Mouse (Mus musculus) embryonic facial prominence, embryonic 13.5 days (tissue): Measurements from ENCODE around the gene Rab6b. TPM values are rescaled to one million over a fixed set of nuclear protein-coding genes. Genes with fewer than 3 reads are reported as not detected.
A peak's percentile ranks its signal among the peaks of the same experiment; 100 is the strongest.

Experiments used
- ATAC-seq: fragments of 200-750 bp; cut with Nextera tagmentation; 2 replicates; pipeline ENCODE4 v1.8.0; 2017; ENCODE audit warnings: low read depth; ENCODE audit not compliant: insufficient number of reproducible peaks, insufficient read depth, low FRiP score, low TSS enrichment
- H3K27ac ChIP-seq: fragments of 300-500 bp; sonication (generic); 2 replicates; pipeline ENCODE4 v1.5.1; 2015; ENCODE audit warnings: moderate library complexity, mild to moderate bottlenecking, inconsistent platforms
- H3K27me3 ChIP-seq: fragments of 300-500 bp; sonication (generic); 2 replicates; pipeline ENCODE4 v1.6.1; 2015; ENCODE audit warnings: mild to moderate bottlenecking, inconsistent platforms
- H3K36me3 ChIP-seq: fragments of 300-500 bp; sonication (generic); 2 replicates; pipeline ENCODE4 v1.6.1; 2015; ENCODE audit warnings: mild to moderate bottlenecking, inconsistent platforms
- H3K4me1 ChIP-seq: fragments of 300-500 bp; sonication (generic); 2 replicates; pipeline ENCODE4 v1.6.1; 2015; ENCODE audit warnings: inconsistent platforms
- H3K4me2 ChIP-seq: fragments of 300-500 bp; sonication (generic); 2 replicates; pipeline ENCODE4 v1.6.1; 2015; ENCODE audit warnings: moderate library complexity, mild to moderate bottlenecking, inconsistent platforms
- H3K4me3 ChIP-seq: fragments of 300-500 bp; sonication (generic); 2 replicates; pipeline ENCODE4 v1.5.1; 2015; ENCODE audit warnings: mild to moderate bottlenecking, inconsistent platforms
- H3K9ac ChIP-seq: fragments of 300-500 bp; sonication (generic); 2 replicates; pipeline ENCODE4 v1.6.1; 2015; ENCODE audit warnings: mild to moderate bottlenecking, inconsistent platforms
- H3K9me3 ChIP-seq: fragments of 300-500 bp; sonication (generic); 2 replicates; pipeline ENCODE4 v1.6.1; 2016; ENCODE audit warnings: inconsistent platforms
- WGBS: fragments of 180-500 bp; shearing (Covaris S2); methylation state at CpG from one replicate; pipeline ENCODE4 v1.1.7; 2015; ENCODE audit warnings: mixed read lengths; 5-methylcytosine and 5-hydroxymethylcytosine counted together
- polyA plus RNA-seq: library from polyadenylated mRNA; unstranded; fragments of >200 nt; fragmentation: Nextera tagmentation; extraction: Ambion mirVana; gene quantifications from 2 replicates; pipeline ENCODE4 v1.2.1, GENCODE M21; 2015

The Rab6b gene
- polyA plus RNA-seq, 1 experiment from 2014 or later, result 8.1 TPM

- Histone ChIP-seq H3K9ac (no peak overlapping the region), H3K27ac (no peak overlapping the region), H3K27me3 (peaks cover 7% of the 10 kb centered on the region), H3K36me3 (no peaks in the 10 kb centered on the region), H3K4me1 (no peaks in the 10 kb centered on the region), H3K4me2 (no peak overlapping the region), H3K4me3 (no peak overlapping the region), H3K9me3 (no peaks in the 10 kb centered on the region)
- ATAC-seq, result no peak
- 82% methylated on average over 9 of the region's 9 CpGs for WGBS
Measured at GRCm38 (mm10) chr9:103119781-103120180, 8.2 kb downstream of the Rab6b start.

GRCm38 (mm10) chr9:103120231-103120630 lies 8.6 kb downstream of the Rab6b start:
- H3K9ac ChIP-seq, result no peak overlapping the region
- H3K4me3 ChIP-seq, result no peak overlapping the region
- 41% methylated on average over 2 of the region's 2 CpGs for WGBS
- H3K27me3 ChIP-seq, result 0 out of 2 replicates have a peak, but pooled peaks cover 3% of the 10 kb centered on the region
- H3K4me2 ChIP-seq, result no peak overlapping the region
- H3K4me1 ChIP-seq, result no peaks in the 10 kb centered on the region
- H3K27ac ChIP-seq, result no peak overlapping the region
- no peak for ATAC-seq
- H3K36me3 ChIP-seq, result no peaks in the 10 kb centered on the region
- no peaks in the 10 kb centered on the region for H3K9me3 ChIP-seq

GRCm38 (mm10) chr9:103121546-103121945 lies 10.0 kb downstream of the Rab6b start:
- no peak overlapping the region for H3K4me3 ChIP-seq
- 0 out of 2 replicates have a peak, but pooled peaks cover 3% of the 10 kb centered on the region for H3K27me3 ChIP-seq
- no peak overlapping the region for H3K4me2 ChIP-seq
- H3K36me3 ChIP-seq, result no peaks in the 10 kb centered on the region
- WGBS, result 85% methylated on average over 7 of the region's 7 CpGs
- H3K4me1 ChIP-seq, result no peaks in the 10 kb centered on the region
- no peak for ATAC-seq
- no peak overlapping the region for H3K27ac ChIP-seq
- H3K9me3 ChIP-seq, result no peaks in the 10 kb centered on the region
- no peak overlapping the region for H3K9ac ChIP-seq

GRCm38 (mm10) chr9:103124746-103125145 lies 13.2 kb downstream of the Rab6b start:
- no peak for ATAC-seq
- Histone ChIP-seq H3K4me1 (no peaks in the 10 kb centered on the region), H3K27me3 (no peaks in the 10 kb centered on the region), H3K9ac (no peak overlapping the region), H3K4me2 (no peak overlapping the region), H3K4me3 (no peak overlapping the region), H3K27ac (no peak overlapping the region), H3K36me3 (no peaks in the 10 kb centered on the region), H3K9me3 (no peaks in the 10 kb centered on the region)
- WGBS, result 90% methylated on average over 4 of the region's 4 CpGs

- Histone ChIP-seq H3K9me3 (no peaks in the 10 kb centered on the region), H3K9ac (no peak overlapping the region), H3K4me3 (no peak overlapping the region), H3K4me1 (peaks cover 26% of the 10 kb centered on the region), H3K4me2 (no peak overlapping the region), H3K27me3 (no peaks in the 10 kb centered on the region), H3K36me3 (no peaks in the 10 kb centered on the region), H3K27ac (no peak overlapping the region)
- ATAC-seq, result no peak
- WGBS, result 19% methylated on average over 6 of the region's 6 CpGs
Measured at GRCm38 (mm10) chr9:103133493-103134124, 22.0 kb downstream of the Rab6b start.

GRCm38 (mm10) chr9:103134450-103135030 lies 23.0 kb downstream of the Rab6b start:
- no peak overlapping the region for H3K27ac ChIP-seq
- H3K9ac ChIP-seq, result no peak overlapping the region
- no peaks in the 10 kb centered on the region for H3K27me3 ChIP-seq
- ATAC-seq, result 0 out of 2 replicates have a peak, but pooled peaks have one; percentile 34
- no peaks in the 10 kb centered on the region for H3K9me3 ChIP-seq
- H3K4me1 ChIP-seq, result peaks cover 26% of the 10 kb centered on the region
- no peak overlapping the region for H3K4me3 ChIP-seq
- no peak overlapping the region for H3K4me2 ChIP-seq
- no peaks in the 10 kb centered on the region for H3K36me3 ChIP-seq
- 59% methylated on average over 9 of the region's 9 CpGs for WGBS

GRCm38 (mm10) chr9:103139481-103139880 lies 27.9 kb downstream of the Rab6b start:
- H3K4me2 ChIP-seq, result no peak overlapping the region
- no peaks in the 10 kb centered on the region for H3K36me3 ChIP-seq
- no peak for ATAC-seq
- H3K27me3 ChIP-seq, result no peaks in the 10 kb centered on the region
- peaks cover 16% of the 10 kb centered on the region for H3K4me1 ChIP-seq
- WGBS, result 55% methylated on average over 6 of the region's 6 CpGs
- no peak overlapping the region for H3K9ac ChIP-seq
- H3K4me3 ChIP-seq, result no peak overlapping the region
- H3K9me3 ChIP-seq, result no peaks in the 10 kb centered on the region
- no peak overlapping the region for H3K27ac ChIP-seq

- H3K4me1 ChIP-seq, result peaks cover 19% of the 10 kb centered on the region
- no peak overlapping the region for H3K4me2 ChIP-seq
- H3K36me3 ChIP-seq, result no peaks in the 10 kb centered on the region
- WGBS, result 75% methylated on average over 6 of the region's 6 CpGs
- no peaks in the 10 kb centered on the region for H3K9me3 ChIP-seq
- no peak overlapping the region for H3K4me3 ChIP-seq
- H3K27me3 ChIP-seq, result no peaks in the 10 kb centered on the region
- no peak overlapping the region for H3K27ac ChIP-seq
- ATAC-seq, result no peak
- H3K9ac ChIP-seq, result no peak overlapping the region
Measured at GRCm38 (mm10) chr9:103140384-103140783, 28.8 kb downstream of the Rab6b start.

- Histone ChIP-seq H3K27me3 (0 out of 2 replicates have a peak, but pooled peaks cover 4% of the 10 kb centered on the region), H3K9me3 (no peaks in the 10 kb centered on the region)
Measured at GRCm38 (mm10) chr9:103141266-103141665, 29.7 kb downstream of the Rab6b start.

GRCm38 (mm10) chr9:103143881-103144280 lies 32.3 kb downstream of the Rab6b start:
- Histone ChIP-seq H3K27me3 (0 out of 2 replicates have a peak, but pooled peaks cover 4% of the 10 kb centered on the region), H3K36me3 (no peaks in the 10 kb centered on the region), H3K27ac (no peak overlapping the region), H3K9me3 (no peaks in the 10 kb centered on the region), H3K9ac (no peak overlapping the region), H3K4me2 (no peak overlapping the region), H3K4me1 (peaks cover 24% of the 10 kb centered on the region), H3K4me3 (no peak overlapping the region)
- ATAC-seq, result no peak
- WGBS, result 51% methylated on average over 4 of the region's 4 CpGs

More at GRCm38 (mm10) chr9:103141266-103141665, 29.7 kb downstream of the Rab6b start:
- peaks cover 21% of the 10 kb centered on the region for H3K4me1 ChIP-seq
- no peaks in the 10 kb centered on the region for H3K36me3 ChIP-seq
- no peak for ATAC-seq
- no peak overlapping the region for H3K4me3 ChIP-seq
- H3K4me2 ChIP-seq, result no peak overlapping the region
- H3K9ac ChIP-seq, result no peak overlapping the region
- no peak overlapping the region for H3K27ac ChIP-seq
- 88% methylated on average over 7 of the region's 7 CpGs for WGBS

- H3K4me1 ChIP-seq, result peaks cover 22% of the 10 kb centered on the region
- no peak for ATAC-seq
- 31% methylated on average over 5 of the region's 5 CpGs for WGBS
Measured at GRCm38 (mm10) chr9:103145351-103145750, 33.8 kb downstream of the Rab6b start.

GRCm38 (mm10) chr9:103146257-103146656 lies 34.7 kb downstream of the Rab6b start:
- Histone ChIP-seq H3K36me3 (no peaks in the 10 kb centered on the region), H3K27me3 (0 out of 2 replicates have a peak, but pooled peaks cover 4% of the 10 kb centered on the region), H3K4me1 (peaks cover 19% of the 10 kb centered on the region), H3K4me3 (no peak overlapping the region), H3K27ac (no peak overlapping the region), H3K9me3 (no peaks in the 10 kb centered on the region), H3K9ac (no peak overlapping the region), H3K4me2 (no peak overlapping the region)
- no peak for ATAC-seq
- 79% methylated on average over 10 of the region's 10 CpGs for WGBS

More at GRCm38 (mm10) chr9:103145351-103145750, 33.8 kb downstream of the Rab6b start:
- no peak overlapping the region for H3K27ac ChIP-seq
- H3K9me3 ChIP-seq, result no peaks in the 10 kb centered on the region
- no peaks in the 10 kb centered on the region for H3K36me3 ChIP-seq
- H3K9ac ChIP-seq, result 0 out of 2 replicates have a peak overlapping the region, but pooled peaks have one; percentile 49
- no peak overlapping the region for H3K4me2 ChIP-seq
- 0 out of 2 replicates have a peak, but pooled peaks cover 4% of the 10 kb centered on the region for H3K27me3 ChIP-seq
- no peak overlapping the region for H3K4me3 ChIP-seq
